Mouse (Mus musculus) liver, embryonic 14.5 days (tissue): ENCODE results near the gene Capns1. TPM values are rescaled to one million over a fixed set of nuclear protein-coding genes. Genes with fewer than 3 reads are reported as not detected.
"Not testable (repeated sequence)": the region's sequence is repeated elsewhere in the genome, so short reads cannot be mapped to it uniquely, and the experiment has no call there.

Source experiments
- ATAC-seq: fragments of 200-750 bp; cut with Nextera tagmentation; 2 replicates; pipeline ENCODE4 v1.8.0; 2017; ENCODE audit warnings: moderate number of reproducible peaks, mild to moderate bottlenecking, moderate library complexity; ENCODE audit not compliant: insufficient read depth
- DNase-seq, 3 experiments: peaks; one replicate each; pipeline ENCODE4 v3.0.0-alpha.2; 2012 to 2013; ENCODE audit warnings: low read depth in 3 of 3, low spot score in 3 of 3
- H3K27ac ChIP-seq: fragments of 300-500 bp; sonication (generic); 2 replicates; pipeline ENCODE4 v1.5.1; 2014; ENCODE audit warnings: moderate library complexity, mild to moderate bottlenecking, control low read depth, inconsistent platforms
- H3K27me3 ChIP-seq: fragments of 300-500 bp; sonication (generic); 2 replicates; pipeline ENCODE4 v1.6.1; 2014; ENCODE audit warnings: mild to moderate bottlenecking, low read length, moderate library complexity; ENCODE audit not compliant: control insufficient read depth, insufficient read depth
- H3K36me3 ChIP-seq: fragments of 300-500 bp; sonication (generic); replicated peaks from 2 replicates; pipeline ENCODE4 v1.6.1; 2014; ENCODE audit warnings: low read depth; ENCODE audit not compliant: control insufficient read depth, insufficient read depth
- H3K4me1 ChIP-seq, 2 experiments: fragments of 200-500 bp in 1 of 2; fragments of 300-500 bp in 1 of 2; sonication (generic) in 1 of 2; replicated peaks; 2 replicates each; pipeline ENCODE4 v1.6.1; 2012 to 2014; ENCODE audit warnings: antibody characterized with exemption in 1 of 2, inconsistent platforms in 1 of 2, low read length in 1 of 2; ENCODE audit not compliant: control insufficient read depth in 2 of 2, insufficient read depth in 2 of 2
- H3K4me2 ChIP-seq: fragments of 300-500 bp; sonication (generic); 2 replicates; pipeline ENCODE4 v1.6.1; 2014; ENCODE audit warnings: low read depth, mild to moderate bottlenecking, control low read depth, moderate library complexity
- H3K4me3 ChIP-seq, 2 experiments: fragments of 200-500 bp in 1 of 2; fragments of 300-500 bp in 1 of 2; sonication (generic) in 1 of 2; 2 replicates each; pipeline ENCODE4 v1.5.1; 2012 to 2014; ENCODE audit warnings: low read depth in 2 of 2, low read length in 2 of 2, mild to moderate bottlenecking in 2 of 2, control low read depth in 1 of 2, inconsistent platforms in 1 of 2, moderate library complexity in 1 of 2; ENCODE audit not compliant: insufficient read depth in 1 of 2
- H3K9ac ChIP-seq: fragments of 300-500 bp; sonication (generic); replicated peaks from 2 replicates; pipeline ENCODE4 v1.6.1; 2014; ENCODE audit warnings: mild to moderate bottlenecking, control low read depth, moderate library complexity
- H3K9me3 ChIP-seq: fragments of 300-500 bp; sonication (generic); 2 replicates; pipeline ENCODE4 v1.6.1; 2016; ENCODE audit warnings: low read length, mixed read lengths; ENCODE audit not compliant: control insufficient read depth
- CTCF ChIP-seq: IDR thresholded peaks from 2 replicates; pipeline ENCODE4 v1.5.1; 2016; ENCODE audit warnings: antibody characterized with exemption, low read depth, control low read depth
- EP300 ChIP-seq: IDR thresholded peaks from 2 replicates; pipeline ENCODE4 v1.6.1; 2016; ENCODE audit warnings: antibody characterized with exemption, low read depth
- WGBS: fragments of 180-500 bp; shearing (Covaris S2); extraction: QIAGEN DNeasy Blood & Tissue Kit; methylation state at CpG from one replicate; pipeline ENCODE4 v1.1.7; 2014; ENCODE audit not compliant: insufficient replicate concordance; 5-methylcytosine and 5-hydroxymethylcytosine counted together
- polyA plus RNA-seq, 2 experiments: library from polyadenylated mRNA; depleted of rRNA in 1 of 2; stranded (reverse) in 1 of 2; unstranded in 1 of 2; fragments of >200 nt; fragmentation: Nextera tagmentation in 1 of 2; extraction: Ambion mirVana in 1 of 2; gene quantifications; 2 replicates each; pipeline versions ENCODE4 v1.2.1 to v1.2.3; 2012 to 2014

Gene Capns1
- polyA plus RNA-seq (2012; rRNA removed) (122 and 167 TPM in 2 replicates), polyA plus RNA-seq (2014; fragmentation: Nextera tagmentation; extraction: Ambion mirVana) (29.3 and 31.2 TPM in 2 replicates)

DNA sequence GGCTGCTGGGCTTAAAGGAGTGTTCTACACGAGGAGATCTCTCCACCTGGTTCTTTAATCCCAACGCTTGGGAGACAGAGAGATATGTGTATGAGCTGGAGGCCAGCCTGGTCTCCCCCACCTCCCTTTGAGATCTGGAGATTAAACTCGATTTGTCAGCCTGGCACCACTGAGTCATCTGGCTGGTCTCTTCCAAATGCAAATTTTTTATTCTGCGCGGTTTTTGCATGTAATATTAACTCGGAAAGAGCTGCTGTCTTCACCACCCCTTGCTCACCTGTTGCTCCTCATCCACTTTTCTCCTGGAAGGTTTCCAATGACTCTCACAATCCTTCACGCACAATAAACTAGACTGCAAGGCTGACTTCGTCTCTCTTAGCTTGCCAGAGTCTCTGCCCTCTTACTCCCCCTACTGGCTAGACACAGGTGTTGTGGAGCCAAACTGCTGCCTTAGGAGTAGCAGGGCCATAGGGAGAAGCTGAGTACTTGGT lies at the start of gene Capns1:
Gene Capns1 (minus strand): TSS at position 331 of the 491 bp plus-strand sequence.
- Histone ChIP-seq H3K9me3 (no peaks in the 10 kb centered on the region), H3K4me1 (peaks cover 4 to 13% of the 10 kb centered on the region in 2 experiments), H3K4me3 (no peak within 1 kb of the TSS), H3K4me2 (peak within 1 kb of the TSS; percentile 28; the same call in 1 of the 2 replicates), H3K27ac (no peak within 1 kb of the TSS), H3K27me3 (no peaks in the 10 kb centered on the region), H3K36me3 (no peaks in the 10 kb centered on the region), H3K9ac (no peak within 1 kb of the TSS)
- TF ChIP-seq EP300 (no peak), CTCF (peak; percentile 96)
- ATAC-seq (no peak), DNase-seq (peak; percentile 67 to 70 (median 67))
- WGBS: 3% methylated on average over 8 of the region's 8 CpGs

- not testable (repeated sequence) for DNase-seq, H3K27me3 ChIP-seq, H3K4me2 ChIP-seq, H3K4me1 ChIP-seq, H3K9me3 ChIP-seq, H3K27ac ChIP-seq, H3K4me3 ChIP-seq, ATAC-seq, H3K36me3 ChIP-seq, H3K9ac ChIP-seq
- WGBS: 62% methylated on average over 3 of the region's 3 CpGs
Observed at GRCm38 (mm10) chr7:30237374-30237773, 38.8 kb upstream of the Capns1 start.

DNA sequence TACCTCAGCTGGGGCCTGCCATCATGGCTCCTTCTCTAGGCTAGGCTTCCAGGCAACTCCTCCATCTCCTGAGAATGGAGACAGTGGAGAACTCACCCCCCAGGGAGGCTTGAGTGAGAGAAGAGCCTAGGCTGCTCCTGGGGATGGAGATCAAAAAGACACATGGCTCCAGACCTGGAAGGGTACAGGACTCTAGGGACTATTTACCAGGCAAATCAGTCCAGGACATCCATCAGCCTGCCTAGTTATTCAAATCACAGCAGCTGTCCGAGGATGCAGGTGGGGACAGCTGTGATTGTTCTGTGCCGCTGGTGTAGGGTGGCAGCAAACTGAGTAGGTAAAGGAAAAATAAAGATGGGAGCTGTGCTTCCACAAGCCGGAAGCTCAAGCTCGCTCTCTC lies 37.0 kb upstream of the Capns1 start, which contains the start of gene Ovol3:
Gene Ovol3 (minus strand): TSS at position 101 of the 400 bp plus-strand sequence.
- no peak within 1 kb of the TSS for H3K4me2 ChIP-seq
- H3K36me3 ChIP-seq: peaks cover 3% of the 10 kb centered on the region; the same call in 1 of the 2 replicates
- peaks cover 2 to 9% of the 10 kb centered on the region in 2 experiments; a peak in 1 of 4 replicates for H3K4me1 ChIP-seq
- WGBS: 76% methylated on average over 4 of the region's 4 CpGs
- no peak for DNase-seq
- no peak for ATAC-seq
- no peaks in the 10 kb centered on the region for H3K27me3 ChIP-seq
- TF ChIP-seq CTCF: no peak
- no peak for TF ChIP-seq EP300
- H3K9ac ChIP-seq: no peak within 1 kb of the TSS
- no peak within 1 kb of the TSS for H3K4me3 ChIP-seq
- H3K27ac ChIP-seq: no peak within 1 kb of the TSS
- no peaks in the 10 kb centered on the region for H3K9me3 ChIP-seq

GRCm38 (mm10) chr7:30235091-30235490 lies 36.5 kb upstream of the Capns1 start:
- H3K9ac ChIP-seq: no peak overlapping the region
- no peaks in the 10 kb centered on the region for H3K27me3 ChIP-seq
- 74% methylated on average over 8 of the region's 8 CpGs for WGBS
- no peaks in the 10 kb centered on the region for H3K9me3 ChIP-seq
- no peak for ATAC-seq
- peaks cover 2 to 9% of the 10 kb centered on the region in 2 experiments; a peak in 1 of 4 replicates for H3K4me1 ChIP-seq
- TF ChIP-seq EP300 (no peak), CTCF (no peak)
- H3K36me3 ChIP-seq: peaks cover 1% of the 10 kb centered on the region; the same call in 1 of the 2 replicates
- H3K4me3 ChIP-seq: no peak overlapping the region
- H3K4me2 ChIP-seq: no peak overlapping the region
- H3K27ac ChIP-seq: no peak overlapping the region
- DNase-seq: no peak

GRCm38 (mm10) chr7:30234276-30234858 lies 35.8 kb upstream of the Capns1 start:
- Histone ChIP-seq H3K4me1 (peaks cover 2 to 9% of the 10 kb centered on the region in 2 experiments; a peak in 1 of 4 replicates), H3K27ac (no peak overlapping the region), H3K27me3 (no peaks in the 10 kb centered on the region), H3K4me3 (no peak overlapping the region), H3K4me2 (no peak overlapping the region), H3K36me3 (no peaks in the 10 kb centered on the region), H3K9ac (no peak overlapping the region), H3K9me3 (no peaks in the 10 kb centered on the region)
- 83% methylated on average over 15 of the region's 15 CpGs for WGBS
- DNase-seq (no peak), ATAC-seq (no peak)
- TF ChIP-seq CTCF (no peak), EP300 (no peak)
